Mouse (Mus musculus) lung, embryonic 16.5 days (tissue): Measurements from ENCODE around the gene Fam213a. TPM values are rescaled to one million over a fixed set of nuclear protein-coding genes. Genes with fewer than 3 reads are reported as not detected.

Source experiments
- ATAC-seq: fragments of 200-750 bp; cut with Nextera tagmentation; 2 replicates; pipeline ENCODE4 v1.8.0; 2017; ENCODE audit warnings: low read depth, mild to moderate bottlenecking, moderate library complexity
- H3K27ac ChIP-seq: fragments of 300-500 bp; sonication (generic); 2 replicates; pipeline ENCODE4 v1.5.1; 2014; ENCODE audit warnings: mild to moderate bottlenecking, control low read depth, low read length
- H3K27me3 ChIP-seq: fragments of 300-500 bp; sonication (generic); 2 replicates; pipeline ENCODE4 v1.6.1; 2014; ENCODE audit warnings: low read depth, low read length, mixed read lengths; ENCODE audit not compliant: control insufficient read depth, insufficient read depth
- H3K36me3 ChIP-seq: fragments of 300-500 bp; sonication (generic); 2 replicates; pipeline ENCODE4 v1.6.1; 2014; ENCODE audit warnings: low read length; ENCODE audit not compliant: control insufficient read depth, insufficient read depth
- H3K4me1 ChIP-seq: fragments of 300-500 bp; sonication (generic); replicated peaks from 2 replicates; pipeline ENCODE4 v1.6.1; 2014; ENCODE audit warnings: low read length, mixed read lengths; ENCODE audit not compliant: control insufficient read depth, insufficient read depth
- H3K4me2 ChIP-seq: fragments of 300-500 bp; sonication (generic); 2 replicates; pipeline ENCODE4 v1.6.1; 2014; ENCODE audit warnings: low read depth, low read length, control low read depth
- H3K4me3 ChIP-seq: fragments of 300-500 bp; sonication (generic); 2 replicates; pipeline ENCODE4 v1.5.1; 2014; ENCODE audit warnings: mild to moderate bottlenecking, low read length, control low read depth
- H3K9ac ChIP-seq: fragments of 300-500 bp; sonication (generic); 2 replicates; pipeline ENCODE4 v1.6.1; 2014; ENCODE audit warnings: low read length, control low read depth
- H3K9me3 ChIP-seq: fragments of 300-500 bp; sonication (generic); 2 replicates; pipeline ENCODE4 v1.6.1; 2016; ENCODE audit warnings: low read length; ENCODE audit not compliant: control insufficient read depth
- WGBS: fragments of 180-500 bp; shearing (Covaris S2); extraction: QIAGEN DNeasy Blood & Tissue Kit; methylation state at CpG from one replicate; pipeline ENCODE4 v1.1.7; 2014; 5-methylcytosine and 5-hydroxymethylcytosine counted together
- polyA plus RNA-seq: library from polyadenylated mRNA; unstranded; fragments of >200 nt; fragmentation: Nextera tagmentation; extraction: Ambion mirVana; gene quantifications from 2 replicates; pipeline ENCODE4 v1.2.1, GENCODE M21; 2015

The Fam213a gene
- polyA plus RNA-seq, 1 experiment from 2014 or later: 132 TPM

DNA sequence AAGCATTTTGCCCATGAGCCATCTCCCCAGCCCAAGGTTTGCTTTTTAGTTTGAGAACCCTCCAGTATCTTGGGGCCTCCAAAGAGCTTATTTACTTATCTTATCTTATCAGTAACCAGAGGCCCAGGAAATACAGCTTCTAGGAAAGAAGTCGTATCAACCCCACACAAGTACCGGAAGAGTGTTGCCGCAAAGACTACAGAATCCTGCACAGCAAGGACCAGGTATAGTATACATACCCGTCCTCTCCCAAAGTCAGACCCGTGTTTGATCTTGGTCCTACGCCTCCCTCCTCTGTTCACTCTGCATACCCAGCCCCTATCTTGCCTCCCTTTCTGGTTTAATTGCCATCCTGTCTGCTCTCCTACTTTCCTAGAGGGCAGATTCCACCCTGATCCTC is 21.1 kb downstream of the Fam213a start:
- Histone ChIP-seq H3K9me3 (no peaks in the 10 kb centered on the region), H3K27ac (peak overlapping the region; percentile 57), H3K36me3 (peaks cover 7% of the 10 kb centered on the region), H3K9ac (no peak overlapping the region), H3K27me3 (no peaks in the 10 kb centered on the region), H3K4me2 (no peak overlapping the region), H3K4me1 (peaks cover 6% of the 10 kb centered on the region; the same call in 1 of the 2 replicates), H3K4me3 (no peak overlapping the region)
- 33% methylated on average over 6 of the region's 6 CpGs for WGBS
- peak; percentile 73 for ATAC-seq

DNA sequence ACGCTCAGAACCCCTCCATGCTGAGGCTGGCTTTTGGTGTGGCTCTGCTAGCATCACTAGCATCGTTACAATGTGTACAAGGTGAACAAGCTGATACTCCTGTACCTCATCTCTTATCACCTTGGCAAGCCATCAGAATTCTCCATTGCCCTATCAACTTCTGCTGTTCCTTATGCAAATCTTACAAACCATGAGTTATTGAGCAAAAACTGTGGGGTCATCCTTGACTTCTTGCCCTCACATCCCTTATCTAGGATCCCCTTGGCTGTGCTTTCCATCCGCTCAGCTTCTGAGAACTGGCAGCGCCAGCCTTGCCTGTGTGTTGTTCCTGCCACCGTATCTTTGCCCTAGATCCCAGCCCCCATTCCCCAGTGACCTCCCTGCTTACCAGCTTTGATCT is 24.8 kb downstream of the Fam213a start:
- H3K27me3 ChIP-seq: no peaks in the 10 kb centered on the region
- 79% methylated on average over 5 of the region's 5 CpGs for WGBS
- H3K4me3 ChIP-seq: no peak overlapping the region
- H3K4me2 ChIP-seq: no peak overlapping the region
- H3K9ac ChIP-seq: no peak overlapping the region
- peaks cover 6% of the 10 kb centered on the region; the same call in 1 of the 2 replicates for H3K4me1 ChIP-seq
- H3K27ac ChIP-seq: no peak overlapping the region
- no peaks in the 10 kb centered on the region for H3K9me3 ChIP-seq
- ATAC-seq: no peak
- 0 out of 2 replicates have a peak, but pooled peaks cover 2% of the 10 kb centered on the region for H3K36me3 ChIP-seq

DNA sequence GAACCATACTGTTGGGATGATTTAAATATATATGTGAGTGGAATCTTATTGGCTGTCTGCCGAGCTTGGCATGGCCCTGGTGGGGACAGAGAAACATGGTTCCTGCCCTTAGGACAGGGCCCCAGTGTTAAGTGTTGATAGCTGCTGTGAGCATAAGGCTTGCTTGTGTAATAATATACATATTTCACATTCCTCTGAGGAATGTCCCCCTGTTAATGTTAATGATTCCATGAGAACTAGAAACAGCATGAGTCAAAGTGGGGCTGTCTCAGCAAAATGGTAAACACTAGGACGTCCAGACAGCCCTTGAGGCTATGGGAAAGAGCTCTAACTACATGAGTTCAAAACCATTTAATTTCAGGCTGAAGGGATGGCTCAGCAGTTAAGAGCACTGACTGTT is 26.4 kb downstream of the Fam213a start:
- no peaks in the 10 kb centered on the region for H3K27me3 ChIP-seq
- H3K4me3 ChIP-seq: no peak overlapping the region
- no peaks in the 10 kb centered on the region for H3K36me3 ChIP-seq
- H3K9me3 ChIP-seq: no peaks in the 10 kb centered on the region
- no peak overlapping the region for H3K27ac ChIP-seq
- H3K4me1 ChIP-seq: peaks cover 4% of the 10 kb centered on the region; the same call in 1 of the 2 replicates
- H3K9ac ChIP-seq: no peak overlapping the region
- H3K4me2 ChIP-seq: no peak overlapping the region
- 44% methylated on average over 2 of the region's 2 CpGs for WGBS
- peak; percentile 84 for ATAC-seq

DNA sequence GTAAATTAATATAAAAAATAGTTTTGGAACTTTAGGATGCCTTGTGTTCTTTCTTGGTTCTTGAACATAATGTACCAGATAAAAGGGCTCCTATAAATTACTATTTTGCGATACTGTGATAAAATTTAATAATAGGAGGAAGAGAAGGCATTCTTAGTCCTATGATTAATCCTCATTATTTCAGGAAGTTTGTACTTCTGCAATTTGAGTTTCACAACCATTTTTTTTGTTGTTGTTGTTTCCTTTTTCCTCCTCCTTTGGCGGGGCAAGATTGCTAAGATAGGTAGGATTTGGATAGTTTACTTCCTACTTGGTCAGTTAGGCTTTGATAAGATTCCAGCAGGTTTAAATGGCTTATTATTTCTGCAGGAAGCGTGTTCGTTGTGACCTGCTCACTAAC is 28.0 kb downstream of the Fam213a start:
- no peaks in the 10 kb centered on the region for H3K36me3 ChIP-seq

DNA sequence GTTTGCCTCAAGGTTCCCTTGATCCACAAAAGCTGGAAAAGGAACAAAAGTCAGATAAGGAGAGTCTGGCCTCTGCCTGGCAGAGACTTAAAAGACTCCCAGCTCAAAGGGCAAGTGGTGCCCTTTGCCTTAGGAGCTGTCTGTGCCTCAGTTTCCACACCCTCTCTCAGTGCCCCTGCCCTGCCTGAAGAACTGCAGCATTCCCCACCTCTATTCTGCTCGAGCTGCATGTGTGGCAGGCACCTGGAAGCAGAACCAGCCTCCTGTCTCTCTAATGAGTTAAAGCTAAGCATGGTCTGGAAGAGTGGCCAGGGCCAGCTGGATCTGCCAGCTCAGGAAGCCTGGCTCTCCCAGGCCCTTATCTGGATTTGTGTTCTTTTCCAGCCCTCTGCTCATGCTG is 33.9 kb downstream of the Fam213a start:
- WGBS: 40% methylated on average over 1 of the region's 1 CpGs
- H3K4me2 ChIP-seq: no peak overlapping the region
- ATAC-seq: 0 out of 2 replicates have a peak, but pooled peaks have one; percentile 6
- no peaks in the 10 kb centered on the region for H3K36me3 ChIP-seq
- no peaks in the 10 kb centered on the region for H3K9me3 ChIP-seq
- H3K4me3 ChIP-seq: no peak overlapping the region
- H3K27ac ChIP-seq: peak overlapping the region; percentile 1; the same call in 1 of the 2 replicates
- no peaks in the 10 kb centered on the region for H3K27me3 ChIP-seq
- peak overlapping the region; percentile 38; the same call in 1 of the 2 replicates for H3K9ac ChIP-seq
- H3K4me1 ChIP-seq: peaks cover 5% of the 10 kb centered on the region; the same call in 1 of the 2 replicates

More for the DNA sequence above, 28.0 kb downstream of the Fam213a start:
- ATAC-seq: no peak
- no peaks in the 10 kb centered on the region for H3K27me3 ChIP-seq
- H3K9me3 ChIP-seq: no peaks in the 10 kb centered on the region
- no peaks in the 10 kb centered on the region for H3K4me1 ChIP-seq
- no peak overlapping the region for H3K4me3 ChIP-seq
- 73% methylated on average over 4 of the region's 4 CpGs for WGBS
- no peak overlapping the region for H3K27ac ChIP-seq
- no peak overlapping the region for H3K4me2 ChIP-seq
- no peak overlapping the region for H3K9ac ChIP-seq

DNA sequence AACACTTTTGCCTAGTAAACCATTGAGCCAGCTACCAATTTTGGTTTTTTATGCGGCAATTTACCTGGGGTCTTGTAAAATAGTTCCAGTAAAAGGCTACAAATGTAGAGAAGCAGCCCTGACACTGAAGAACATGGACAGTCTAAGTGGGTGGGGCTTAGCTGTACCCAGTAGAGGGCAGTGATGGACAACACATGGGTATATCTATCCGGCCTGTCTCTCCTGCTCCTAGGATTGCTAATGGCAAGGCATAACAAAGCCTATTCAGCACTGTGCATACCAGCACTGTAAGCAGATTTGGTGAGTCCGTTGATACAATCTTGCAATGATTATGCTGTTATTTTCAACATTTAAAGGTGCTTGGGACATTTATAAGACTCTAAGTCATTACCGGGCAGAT is 34.6 kb downstream of the Fam213a start:
- Histone ChIP-seq H3K9me3 (no peaks in the 10 kb centered on the region), H3K9ac (no peak overlapping the region), H3K4me2 (no peak overlapping the region), H3K4me1 (peaks cover 5% of the 10 kb centered on the region; the same call in 1 of the 2 replicates), H3K36me3 (no peaks in the 10 kb centered on the region), H3K4me3 (no peak overlapping the region), H3K27me3 (no peaks in the 10 kb centered on the region), H3K27ac (no peak overlapping the region)
- peak; percentile 96 for ATAC-seq
- 45% methylated on average over 4 of the region's 4 CpGs for WGBS

DNA sequence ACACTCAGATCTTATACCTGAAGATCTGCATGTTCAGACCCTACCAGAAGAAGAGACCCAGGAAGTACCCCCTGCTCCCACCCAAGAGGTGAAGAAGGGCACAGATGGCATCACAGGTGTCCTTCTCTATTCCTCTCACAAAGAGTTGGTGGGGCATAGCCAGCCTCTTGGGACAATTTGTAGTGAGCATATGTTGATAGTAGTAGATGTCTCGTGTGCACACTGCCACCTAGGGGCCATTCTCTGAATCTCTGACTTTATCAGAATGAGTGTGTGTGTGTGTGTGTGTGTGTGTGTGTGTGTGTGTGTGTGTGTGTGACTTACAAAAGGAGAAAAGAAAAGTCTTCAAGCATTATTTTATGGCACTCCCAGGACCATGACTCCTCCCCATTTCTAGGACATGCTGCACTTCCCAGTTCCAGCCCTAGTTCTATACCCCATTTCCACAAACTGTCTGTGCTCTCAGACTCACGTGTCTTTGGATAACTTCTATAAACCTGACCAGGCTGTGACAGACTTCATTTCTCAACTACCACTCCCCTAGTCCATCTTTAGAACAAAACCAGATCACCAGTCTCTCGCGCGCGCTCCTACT is 38.4 kb downstream of the Fam213a start:
- H3K9ac ChIP-seq: no peak overlapping the region
- no peaks in the 10 kb centered on the region for H3K36me3 ChIP-seq
- peaks cover 5% of the 10 kb centered on the region; the same call in 1 of the 2 replicates for H3K4me1 ChIP-seq
- no peak overlapping the region for H3K4me3 ChIP-seq
- no peaks in the 10 kb centered on the region for H3K27me3 ChIP-seq
- no peak overlapping the region for H3K4me2 ChIP-seq
- peak; percentile 40 for ATAC-seq
- H3K9me3 ChIP-seq: no peaks in the 10 kb centered on the region
- 74% methylated on average over 6 of the region's 6 CpGs for WGBS
- H3K27ac ChIP-seq: no peak overlapping the region

DNA sequence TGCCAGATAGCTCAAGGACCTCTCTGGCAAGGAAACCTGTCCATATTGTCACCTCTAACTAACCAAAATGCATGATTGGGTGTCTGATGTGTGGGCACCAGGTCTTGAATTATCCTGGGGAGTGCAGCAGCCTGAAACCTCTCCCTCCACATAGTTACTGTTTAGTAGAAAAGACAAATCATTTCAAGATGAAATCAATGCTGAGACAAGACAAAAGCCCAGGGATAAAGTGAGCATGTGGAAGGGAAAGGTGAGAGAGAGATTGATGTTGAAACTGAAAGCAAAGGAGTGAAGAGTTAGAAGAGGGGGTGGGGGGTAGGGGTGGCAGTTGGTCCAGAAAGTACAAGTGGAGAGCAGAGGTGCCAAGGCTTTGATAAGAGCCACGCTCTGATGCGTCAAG is 45.5 kb downstream of the Fam213a start:
- ATAC-seq: no peak
- H3K27me3 ChIP-seq: no peaks in the 10 kb centered on the region
- H3K9me3 ChIP-seq: no peaks in the 10 kb centered on the region
- H3K4me3 ChIP-seq: no peak overlapping the region; the same call in 1 of the 2 replicates
- peak overlapping the region; percentile 56 for H3K4me2 ChIP-seq
- no peak overlapping the region for H3K27ac ChIP-seq
- H3K9ac ChIP-seq: no peak overlapping the region
- H3K4me1 ChIP-seq: peaks cover 19% of the 10 kb centered on the region
- no peaks in the 10 kb centered on the region for H3K36me3 ChIP-seq
- WGBS: 65% methylated on average over 2 of the region's 2 CpGs

DNA sequence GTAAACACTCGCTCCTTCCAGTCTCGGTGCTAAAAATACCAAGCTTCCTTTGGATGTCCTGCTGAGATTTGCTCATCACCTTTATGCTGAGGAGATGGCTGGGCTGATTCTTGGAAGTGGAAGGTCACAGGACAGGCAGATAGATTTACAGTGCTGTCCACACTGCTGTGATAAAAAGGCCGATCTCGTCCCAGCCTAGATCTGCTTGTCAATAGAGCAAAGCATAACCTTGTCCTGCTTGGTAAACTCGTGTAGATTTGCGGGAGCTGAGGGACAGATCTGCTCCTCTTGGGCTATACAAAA is 46.0 kb downstream of the Fam213a start:
- peak overlapping the region; percentile 56 for H3K4me2 ChIP-seq
- no peak for ATAC-seq
- H3K4me3 ChIP-seq: peak overlapping the region; percentile 60
- peak overlapping the region; percentile 75 for H3K9ac ChIP-seq
- no peaks in the 10 kb centered on the region for H3K27me3 ChIP-seq
- WGBS: 4% methylated on average over 6 of the region's 6 CpGs
- no peaks in the 10 kb centered on the region for H3K36me3 ChIP-seq
- peak overlapping the region; percentile 88; the same call in 1 of the 2 replicates for H3K27ac ChIP-seq
- no peaks in the 10 kb centered on the region for H3K9me3 ChIP-seq
- peaks cover 22% of the 10 kb centered on the region for H3K4me1 ChIP-seq
